Mouse (Mus musculus) cerebellum, adult 2 months (tissue): ENCODE measurements at regions not wholly inside any gene's neighbourhood (a gene's known extent, or its start where the extent isn't known, plus 50 kb on each side); places are given as distances from the start of the nearest gene placed in this dataset.

Source experiments
- DNase-seq, 2 experiments: peaks; one replicate each; pipeline ENCODE4 v3.0.0; 2021
- H3K27ac ChIP-seq: fragments of 200-500 bp; 2 replicates; pipeline ENCODE4 v1.5.1; 2012; ENCODE audit warnings: low read length, control low read depth, inconsistent platforms; ENCODE audit not compliant: insufficient read depth
- H3K27me3 ChIP-seq: fragments of 200-500 bp; 2 replicates; pipeline ENCODE4 v1.6.1; 2012; ENCODE audit warnings: inconsistent platforms, mild to moderate bottlenecking, low read length, moderate library complexity; ENCODE audit not compliant: control insufficient read depth, insufficient read depth
- H3K4me1 ChIP-seq: fragments of 200-500 bp; 2 replicates; pipeline ENCODE4 v1.6.1; 2011; ENCODE audit warnings: low read length; ENCODE audit not compliant: control insufficient read depth, insufficient read depth
- H3K4me3 ChIP-seq: fragments of 200-500 bp; replicated peaks from 2 replicates; pipeline ENCODE3; 2011; ENCODE audit warnings: mild to moderate bottlenecking, low read depth, low read length, control low read depth; ENCODE audit not compliant: insufficient read depth
- CTCF ChIP-seq: fragments of 200-500 bp; IDR thresholded peaks from 2 replicates; pipeline ENCODE4 v1.5.1; 2011; ENCODE audit warnings: low read depth, mild to moderate bottlenecking, control low read depth, low read length, moderate library complexity, borderline replicate concordance; ENCODE audit not compliant: insufficient read depth
- POLR2A ChIP-seq: fragments of 200-500 bp; IDR thresholded peaks from 2 replicates; pipeline ENCODE4 v1.6.1; 2011; ENCODE audit warnings: low read length, control low read depth, borderline replicate concordance; ENCODE audit not compliant: insufficient read depth
- WGBS: fragments of 180-500 bp; shearing (Covaris S2); methylation state at CpG from one replicate; pipeline ENCODE4 v1.1.7; 2018; 5-methylcytosine and 5-hydroxymethylcytosine counted together

- WGBS = 5% methylated on average over 20 of the region's 20 CpGs
- no peak for TF ChIP-seq CTCF
- no peak for TF ChIP-seq POLR2A
- no peaks in the 10 kb centered on the region; the same call in 1 of the 2 replicates for H3K4me1 ChIP-seq
- no peak for DNase-seq
- H3K27ac ChIP-seq = no peak overlapping the region
- H3K27me3 ChIP-seq = peaks cover 3% of the 10 kb centered on the region; the same call in 1 of the 2 replicates
- peak overlapping the region; percentile 44 for H3K4me3 ChIP-seq
Measured at GRCm38 (mm10) chr17:83122525-83123280, 92.4 kb upstream of the Pkdcc start.

GRCm38 (mm10) chr17:83125057-83125456 is 90.0 kb upstream of the Pkdcc start:
- TF ChIP-seq CTCF = no peak
- TF ChIP-seq POLR2A = no peak

GRCm38 (mm10) chr17:83127842-83128241 is 87.2 kb upstream of the Pkdcc start:
- Histone ChIP-seq H3K27me3 (peaks cover 2% of the 10 kb centered on the region; the same call in 1 of the 2 replicates), H3K4me3 (no peak overlapping the region), H3K4me1 (peaks cover 4% of the 10 kb centered on the region), H3K27ac (no peak overlapping the region)
- no peak for DNase-seq
- TF ChIP-seq CTCF (no peak), POLR2A (no peak)
- WGBS = 93% methylated on average over 6 of the region's 6 CpGs

More at GRCm38 (mm10) chr17:83125057-83125456, 90.0 kb upstream of the Pkdcc start:
- no peak overlapping the region for H3K27ac ChIP-seq
- H3K27me3 ChIP-seq = peaks cover 3% of the 10 kb centered on the region; the same call in 1 of the 2 replicates
- H3K4me3 ChIP-seq = no peak overlapping the region
- peaks cover 4% of the 10 kb centered on the region for H3K4me1 ChIP-seq
- no peak for DNase-seq

DNA sequence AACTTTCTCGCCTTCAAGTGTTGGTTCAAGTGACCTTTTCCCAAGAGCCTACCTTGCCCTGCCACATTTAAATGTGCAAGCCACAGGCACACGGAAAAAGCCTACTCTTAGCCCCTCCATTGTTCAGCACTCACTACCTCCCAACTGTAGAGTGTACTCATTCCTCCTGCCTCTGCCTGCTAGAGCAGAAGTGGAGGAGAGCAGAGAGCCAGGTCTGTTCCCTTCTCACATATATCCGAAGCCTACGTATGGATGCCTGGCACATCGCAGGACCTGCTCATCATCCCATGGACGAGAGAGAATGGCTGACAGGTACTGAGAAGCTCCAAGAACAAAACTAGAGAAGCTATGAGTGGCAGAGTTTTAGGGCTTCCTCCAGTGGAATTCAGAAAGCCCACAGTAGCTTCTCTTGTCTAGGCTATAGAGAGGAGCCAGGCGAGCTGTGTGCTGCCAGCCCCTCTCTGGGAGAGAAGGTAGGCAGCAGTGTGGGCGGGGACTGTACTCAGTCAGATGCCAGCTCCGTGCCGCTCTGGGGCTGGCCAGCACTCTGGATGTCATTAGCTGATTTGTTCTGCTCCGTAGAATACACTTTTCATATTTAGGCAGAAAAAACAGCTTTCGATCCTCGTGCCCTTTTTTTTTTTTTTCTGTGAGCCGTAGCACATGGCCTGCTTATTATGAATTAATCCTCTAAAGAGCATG is 86.1 kb upstream of the Pkdcc start:
- Histone ChIP-seq H3K27me3 (no peaks in the 10 kb centered on the region), H3K27ac (no peak overlapping the region), H3K4me1 (peaks cover 4% of the 10 kb centered on the region), H3K4me3 (peak overlapping the region; percentile 4)
- TF ChIP-seq POLR2A = no peak
- no peak for TF ChIP-seq CTCF
- WGBS = 27% methylated on average over 14 of the region's 14 CpGs
- DNase-seq = peak; percentile 53 to 61

DNA sequence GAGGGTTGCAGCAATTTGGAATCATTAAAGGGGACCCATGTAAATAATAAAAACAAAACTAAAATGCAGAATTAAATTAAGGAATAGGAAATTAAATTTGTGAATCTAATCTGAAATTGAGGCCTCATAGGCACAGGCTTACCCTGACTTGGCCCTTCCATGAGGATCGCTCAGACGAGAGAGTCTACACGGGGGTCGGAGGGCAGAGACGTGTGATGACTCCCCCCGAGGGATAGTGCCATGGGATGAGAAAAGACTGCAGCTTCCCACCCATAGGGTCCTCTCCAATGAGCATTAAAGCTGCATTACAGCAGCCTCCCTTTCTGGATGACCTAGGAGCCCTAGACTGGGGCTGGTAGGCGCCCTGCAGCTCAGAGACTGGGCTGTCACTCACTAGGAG is 85.4 kb upstream of the Pkdcc start:
- Histone ChIP-seq H3K27me3 (no peaks in the 10 kb centered on the region), H3K4me1 (peaks cover 4% of the 10 kb centered on the region), H3K27ac (no peak overlapping the region), H3K4me3 (no peak overlapping the region)
- 50% methylated on average over 7 of the region's 7 CpGs for WGBS
- no peak for DNase-seq
- TF ChIP-seq POLR2A = no peak
- no peak for TF ChIP-seq CTCF

- H3K27me3 ChIP-seq = no peaks in the 10 kb centered on the region
- no peak overlapping the region for H3K4me3 ChIP-seq
- WGBS = 53% methylated on average over 9 of the region's 9 CpGs
- no peak for TF ChIP-seq CTCF
- peaks cover 4% of the 10 kb centered on the region for H3K4me1 ChIP-seq
- H3K27ac ChIP-seq = no peak overlapping the region
- no peak for DNase-seq
Measured at GRCm38 (mm10) chr17:83133201-83133600, 81.9 kb upstream of the Pkdcc start.

GRCm38 (mm10) chr17:83135441-83136120 is 79.5 kb upstream of the Pkdcc start:
- TF ChIP-seq POLR2A = no peak
- TF ChIP-seq CTCF = no peak
- H3K27me3 ChIP-seq = no peaks in the 10 kb centered on the region; the same call in 1 of the 2 replicates
- WGBS = 60% methylated on average over 6 of the region's 6 CpGs
- H3K27ac ChIP-seq = no peak overlapping the region
- no peak overlapping the region for H3K4me3 ChIP-seq
- no peak for DNase-seq
- H3K4me1 ChIP-seq = no peaks in the 10 kb centered on the region

GRCm38 (mm10) chr17:83136267-83136666 is 78.8 kb upstream of the Pkdcc start:
- Histone ChIP-seq H3K27ac (no peak overlapping the region), H3K4me3 (no peak overlapping the region), H3K4me1 (no peaks in the 10 kb centered on the region), H3K27me3 (no peaks in the 10 kb centered on the region; the same call in 1 of the 2 replicates)
- no peak for DNase-seq
- WGBS = 80% methylated on average over 5 of the region's 5 CpGs
- TF ChIP-seq CTCF (no peak), POLR2A (no peak)
